Mouse (Mus musculus): ENCODE measurements around the gene Ppp2r5c. TPM values are rescaled to one million over a fixed set of nuclear protein-coding genes. Genes with fewer than 3 reads are reported as not detected.

The Ppp2r5c gene
- polyA plus RNA-seq, 1 experiment, result 136 TPM

- peak; percentile 90 to 92 for DNase-seq
- peaks cover 55% of the 10 kb centered on the region for H3K4me1 ChIP-seq (ENCODE audit: control insufficient read depth, insufficient read depth, low read length)
- 18% methylated on average over 9 of the region's 9 CpGs for WGBS
- H3K4me3 ChIP-seq (replicated peaks; ENCODE audit: insufficient read depth, low read depth, low read length), result no peak overlapping the region
- TF ChIP-seq POLR2A (IDR thresholded peaks at IDR 0.05; ENCODE audit: borderline replicate concordance, insufficient read depth, low read length) (no peak), CTCF (IDR thresholded peaks at IDR 0.05; ENCODE audit: borderline replicate concordance, insufficient read depth, low read depth, low read length) (no peak)
- H3K27ac ChIP-seq (ENCODE audit: insufficient read depth, low read length), result peak overlapping the region; percentile 55
- no peaks in the 10 kb centered on the region for H3K27me3 ChIP-seq (ENCODE audit: control insufficient read depth, insufficient read depth, low read length)
These were observed 63.4 kb downstream of the Ppp2r5c start for GRCm38 (mm10) chr12:110510171-110510871.

- 61% methylated on average over 12 of the region's 12 CpGs for WGBS
- Histone ChIP-seq H3K27ac (ENCODE audit: insufficient read depth, low read length) (no peak overlapping the region), H3K4me3 (replicated peaks; ENCODE audit: insufficient read depth, low read depth, low read length) (no peak overlapping the region), H3K27me3 (ENCODE audit: control insufficient read depth, insufficient read depth, low read length) (no peaks in the 10 kb centered on the region), H3K4me1 (ENCODE audit: control insufficient read depth, insufficient read depth, low read length) (peaks cover 55% of the 10 kb centered on the region)
- no peak for TF ChIP-seq POLR2A (IDR thresholded peaks at IDR 0.05; ENCODE audit: borderline replicate concordance, insufficient read depth, low read length)
- no peak for TF ChIP-seq CTCF (IDR thresholded peaks at IDR 0.05; ENCODE audit: borderline replicate concordance, insufficient read depth, low read depth, low read length)
- DNase-seq, result no peak
These were observed 64.3 kb downstream of the Ppp2r5c start for GRCm38 (mm10) chr12:110511201-110511600.

GRCm38 (mm10) chr12:110511856-110512433 is 65.0 kb downstream of the Ppp2r5c start:
- H3K27me3 ChIP-seq (ENCODE audit: control insufficient read depth, insufficient read depth, low read length), result no peaks in the 10 kb centered on the region
- no peak overlapping the region for H3K27ac ChIP-seq (ENCODE audit: insufficient read depth, low read length)
- TF ChIP-seq CTCF (IDR thresholded peaks at IDR 0.05; ENCODE audit: borderline replicate concordance, insufficient read depth, low read depth, low read length) (0 out of 2 replicates have a peak, but pooled peaks have one; percentile 16), POLR2A (IDR thresholded peaks at IDR 0.05; ENCODE audit: borderline replicate concordance, insufficient read depth, low read length) (no peak)
- no peak overlapping the region for H3K4me3 ChIP-seq (replicated peaks; ENCODE audit: insufficient read depth, low read depth, low read length)
- DNase-seq, result peak; percentile 42 to 57
- H3K4me1 ChIP-seq (ENCODE audit: control insufficient read depth, insufficient read depth, low read length), result peaks cover 55% of the 10 kb centered on the region
- WGBS, result 41% methylated on average over 9 of the region's 9 CpGs

- WGBS, result 22% methylated on average over 7 of the region's 7 CpGs
- no peak overlapping the region for H3K4me3 ChIP-seq (replicated peaks; ENCODE audit: insufficient read depth, low read depth, low read length)
- TF ChIP-seq CTCF (IDR thresholded peaks at IDR 0.05; ENCODE audit: borderline replicate concordance, insufficient read depth, low read depth, low read length) (no peak), POLR2A (IDR thresholded peaks at IDR 0.05; ENCODE audit: borderline replicate concordance, insufficient read depth, low read length) (no peak)
- H3K4me1 ChIP-seq (ENCODE audit: control insufficient read depth, insufficient read depth, low read length), result peaks cover 52% of the 10 kb centered on the region
- H3K27ac ChIP-seq (ENCODE audit: insufficient read depth, low read length), result no peak overlapping the region
- peak; percentile 56 to 61 for DNase-seq
- no peaks in the 10 kb centered on the region for H3K27me3 ChIP-seq (ENCODE audit: control insufficient read depth, insufficient read depth, low read length)
These were observed 66.0 kb downstream of the Ppp2r5c start for GRCm38 (mm10) chr12:110512884-110513283.

- peaks cover 31% of the 10 kb centered on the region for H3K4me1 ChIP-seq (ENCODE audit: control insufficient read depth, insufficient read depth, low read length)
- H3K27ac ChIP-seq (ENCODE audit: insufficient read depth, low read length), result no peak overlapping the region
These were observed 68.8 kb downstream of the Ppp2r5c start for GRCm38 (mm10) chr12:110515676-110516075.

GRCm38 (mm10) chr12:110520236-110520987 is 73.5 kb downstream of the Ppp2r5c start:
- DNase-seq, result no peak
- no peak overlapping the region for H3K4me3 ChIP-seq (replicated peaks; ENCODE audit: insufficient read depth, low read depth, low read length)
- no peak for TF ChIP-seq CTCF (IDR thresholded peaks at IDR 0.05; ENCODE audit: borderline replicate concordance, insufficient read depth, low read depth, low read length)
- TF ChIP-seq POLR2A (IDR thresholded peaks at IDR 0.05; ENCODE audit: borderline replicate concordance, insufficient read depth, low read length), result no peak
- H3K4me1 ChIP-seq (ENCODE audit: control insufficient read depth, insufficient read depth, low read length), result peaks cover 5% of the 10 kb centered on the region
- WGBS, result 76% methylated on average over 15 of the region's 15 CpGs
- H3K27ac ChIP-seq (ENCODE audit: insufficient read depth, low read length), result no peak overlapping the region
- no peaks in the 10 kb centered on the region for H3K27me3 ChIP-seq (ENCODE audit: control insufficient read depth, insufficient read depth, low read length)

More at GRCm38 (mm10) chr12:110515676-110516075, 68.8 kb downstream of the Ppp2r5c start:
- TF ChIP-seq CTCF (IDR thresholded peaks at IDR 0.05; ENCODE audit: borderline replicate concordance, insufficient read depth, low read depth, low read length) (no peak), POLR2A (IDR thresholded peaks at IDR 0.05; ENCODE audit: borderline replicate concordance, insufficient read depth, low read length) (no peak)
- Histone ChIP-seq H3K27me3 (ENCODE audit: control insufficient read depth, insufficient read depth, low read length) (no peaks in the 10 kb centered on the region), H3K4me3 (replicated peaks; ENCODE audit: insufficient read depth, low read depth, low read length) (no peak overlapping the region)
- 18% methylated on average over 8 of the region's 8 CpGs for WGBS
- DNase-seq, result peak in 1 of 2 experiments; percentile 37

- WGBS, result 78% methylated on average over 5 of the region's 5 CpGs
- no peak for DNase-seq
- Histone ChIP-seq H3K27ac (ENCODE audit: insufficient read depth, low read length) (no peak overlapping the region), H3K4me1 (ENCODE audit: control insufficient read depth, insufficient read depth, low read length) (no peaks in the 10 kb centered on the region), H3K4me3 (replicated peaks; ENCODE audit: insufficient read depth, low read depth, low read length) (no peak overlapping the region), H3K27me3 (ENCODE audit: control insufficient read depth, insufficient read depth, low read length) (no peaks in the 10 kb centered on the region)
- TF ChIP-seq CTCF (IDR thresholded peaks at IDR 0.05; ENCODE audit: borderline replicate concordance, insufficient read depth, low read depth, low read length), result no peak
These were observed 76.6 kb downstream of the Ppp2r5c start for GRCm38 (mm10) chr12:110523526-110523925.
